Mouse (Mus musculus) colon, adult 2 months (tissue): ENCODE results near the gene Sept11. TPM values are rescaled to one million over a fixed set of nuclear protein-coding genes. Genes with fewer than 3 reads are reported as not detected.

Experiments used
- polyA plus RNA-seq: library from polyadenylated mRNA; depleted of rRNA; stranded (reverse); fragments of >200 nt; gene quantifications from 2 replicates; pipeline ENCODE4 v1.2.3, GENCODE M21; 2012; rRNA removed

Sept11 gene
- polyA plus RNA-seq: 13.8 and 16.6 TPM in 2 replicates

DNA sequence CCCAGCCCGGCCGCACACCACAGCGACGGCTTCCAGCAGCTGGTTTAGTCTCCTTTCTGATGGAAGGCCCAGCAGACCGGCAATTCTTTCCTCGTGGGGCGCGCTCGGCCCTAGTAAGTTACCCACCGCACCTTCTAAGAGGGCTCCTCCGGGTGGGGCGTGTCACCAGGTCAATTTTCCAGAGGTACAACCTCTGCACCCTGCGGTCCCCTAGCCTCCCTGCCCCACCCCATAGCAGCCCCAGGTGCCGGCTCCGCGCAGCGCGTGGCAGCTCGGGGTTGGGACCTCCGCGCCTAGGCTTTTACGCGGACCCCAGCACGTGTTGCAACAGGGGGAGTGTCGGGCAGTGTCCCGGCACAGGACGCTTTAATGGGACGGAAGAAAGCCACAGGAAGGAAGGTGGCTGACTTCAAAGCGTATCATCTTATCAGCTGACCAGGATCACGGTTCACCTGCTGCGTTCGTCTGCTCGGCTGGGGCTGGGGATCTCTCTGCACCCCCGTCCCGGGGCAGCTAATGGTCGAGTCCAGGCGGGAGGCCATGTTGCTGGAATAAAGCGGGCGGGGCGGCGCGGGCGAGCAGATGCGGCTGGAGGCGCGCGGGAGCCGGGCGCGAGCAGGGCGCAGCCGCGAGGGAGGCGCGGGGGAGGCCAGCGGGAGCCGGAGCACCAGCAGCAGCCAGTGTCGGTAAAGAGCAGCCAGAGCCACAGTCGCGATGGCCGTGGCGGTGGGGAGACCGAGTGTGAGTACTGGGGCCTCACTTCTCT, at the start of gene Sept11:
Gene Sept11, plus strand, starts transcription at position 581 of the 766 bp plus-strand sequence.

DNA sequence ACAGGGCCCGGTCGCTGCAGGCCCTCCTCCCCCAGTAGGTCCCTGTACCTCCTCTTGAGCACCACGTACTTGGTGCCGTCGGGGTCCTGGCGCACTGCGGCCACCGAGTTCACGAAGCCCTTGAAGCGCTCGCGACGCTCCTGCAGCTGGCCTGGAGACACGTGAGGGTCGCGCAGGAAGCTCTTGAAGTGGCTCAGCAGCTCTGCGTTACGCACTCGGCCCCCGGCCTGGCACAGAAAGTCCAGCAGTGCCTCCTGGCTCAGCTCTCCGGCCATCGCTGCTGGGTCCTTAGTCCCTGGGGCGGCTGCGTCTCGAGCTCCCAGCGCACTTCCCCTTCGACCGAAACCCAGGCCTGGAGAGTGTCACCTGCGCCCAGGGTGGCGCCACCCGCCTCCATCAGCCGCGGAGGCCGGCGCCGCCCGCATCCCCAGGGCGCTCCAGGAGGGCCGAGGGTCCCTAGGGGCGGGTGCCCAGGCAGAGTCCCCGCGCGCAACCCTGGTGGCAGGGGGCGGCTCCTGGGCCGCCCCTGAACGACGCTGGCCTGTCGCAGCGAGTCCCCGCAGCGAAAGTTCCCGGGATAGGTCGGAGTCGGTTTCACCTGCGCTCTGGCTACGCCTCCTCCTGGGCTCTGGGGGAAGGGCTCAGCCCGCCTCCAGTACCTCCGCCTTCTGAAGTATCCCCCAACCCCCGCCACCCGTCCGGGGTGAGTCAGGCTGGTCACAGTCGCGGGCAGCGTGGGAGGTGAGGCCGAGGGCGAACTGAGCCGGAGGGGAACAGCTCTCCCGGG, 48.5 kb upstream of the Sept11 start, which contains the start of gene Sowahb:
Gene Sowahb, minus strand, starts transcription at position 439 of the 787 bp plus-strand sequence.

DNA sequence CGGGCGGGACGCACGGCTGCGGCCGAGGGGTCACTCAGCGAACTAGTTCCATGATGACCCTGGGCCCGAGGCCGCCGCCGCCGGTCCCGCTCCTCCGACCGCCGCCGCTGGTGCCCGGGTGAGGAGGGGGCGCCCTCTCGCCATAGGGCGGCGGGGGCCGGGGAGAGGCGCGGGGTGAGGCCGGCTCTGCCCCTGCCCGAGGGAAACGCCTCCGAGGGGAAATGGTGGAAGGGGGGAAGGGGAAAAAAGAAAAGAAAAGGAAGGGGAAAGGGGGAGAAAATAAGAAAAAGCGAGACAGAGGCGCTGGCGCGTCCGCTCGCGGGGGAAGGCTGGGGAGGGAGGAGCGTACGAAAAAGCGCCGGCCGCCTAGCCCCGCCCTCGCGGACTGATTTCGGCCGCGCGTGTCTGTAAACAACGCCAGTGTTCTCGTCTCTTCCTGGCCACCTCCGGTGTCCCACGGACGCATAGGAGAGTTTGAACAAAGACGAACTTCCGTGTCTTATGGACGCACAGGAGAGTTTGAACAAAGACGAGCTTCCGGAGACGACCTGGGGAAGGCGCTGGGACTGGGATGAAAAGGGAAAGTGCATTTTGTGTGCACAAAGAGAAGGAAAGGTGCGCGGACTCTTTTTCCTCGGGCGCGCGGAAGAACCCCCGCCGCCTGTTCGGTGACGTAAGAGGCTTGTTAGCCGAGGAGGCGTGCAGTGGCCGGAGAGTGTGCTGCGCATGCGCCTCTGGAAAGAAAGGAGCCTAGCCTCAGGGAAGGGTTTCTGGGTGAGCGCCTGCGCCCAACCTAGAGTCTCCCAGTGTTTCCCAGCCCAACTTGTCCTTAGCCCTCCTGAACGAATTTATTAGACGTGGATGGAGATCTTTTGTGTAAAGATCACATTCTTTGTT, 113.1 kb downstream of the Sept11 start, which contains the start of the genes Ccni and 2010109A12Rik:
Gene Ccni, minus strand, starts transcription at position 387 of the 897 bp plus-strand sequence.
Gene 2010109A12Rik, plus strand, starts transcription at position 410 of the 897 bp plus-strand sequence.

Other genes starting within 250 kb of the Sept11 start
- 17.0 and 21.0 TPM in 2 replicates for gene Sowahb, start 48.4 kb upstream of the Sept11 start, polyA plus RNA-seq
- gene Ccni, start 113.1 kb downstream of the Sept11 start, polyA plus RNA-seq: 138 and 209 TPM in 2 replicates
- 0.13 TPM in 1 of 2 replicates, not detected in the other for gene 2010109A12Rik, start 113.1 kb downstream of the Sept11 start, polyA plus RNA-seq
- 98.3 and 140 TPM in 2 replicates for gene Ccng2, start 173.8 kb downstream of the Sept11 start, polyA plus RNA-seq